Mouse (Mus musculus): ENCODE results near the gene Olfr1206.

Gene Olfr1206

GRCm38 (mm10) chr2:88862931-88863330 lies at the start of gene Olfr1206:
TSS of gene Olfr1206 (plus strand) at chr2:88863231.
- in situ Hi-C loops (cut with MseI, MboI) = no loop called here

DNA sequence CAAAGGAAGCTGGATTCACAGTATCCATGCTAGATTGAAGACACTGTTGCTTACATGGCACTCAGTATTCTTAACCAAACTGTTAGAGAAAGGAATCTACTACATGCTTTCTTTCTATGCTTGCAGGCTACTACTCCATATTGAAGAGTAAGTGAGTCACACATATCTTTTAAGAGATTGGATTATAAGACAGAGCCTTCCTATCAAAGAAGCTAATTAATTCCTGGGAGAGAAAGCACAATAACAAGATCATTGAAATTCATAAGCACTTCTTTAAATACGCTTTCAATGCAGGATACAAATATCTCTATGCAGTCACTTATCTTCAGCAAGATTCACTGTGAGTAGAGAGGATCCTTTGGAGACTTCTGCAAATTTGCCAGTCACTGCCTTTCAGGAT lies 48.8 kb upstream of the Olfr1206 start, which contains the start of gene Olfr1202:
Gene Olfr1202 (plus strand): TSS at position 301 of the 400 bp plus-strand sequence.
- in situ Hi-C loops (cut with MseI, MboI) = no loop called here

GRCm38 (mm10) chr2:88829437-88829836 lies 33.6 kb upstream of the Olfr1206 start, which contains the start of gene Olfr1205:
TSS of gene Olfr1205 (plus strand) at chr2:88829737.
- in situ Hi-C loops (cut with MseI, MboI) = no loop called here

DNA sequence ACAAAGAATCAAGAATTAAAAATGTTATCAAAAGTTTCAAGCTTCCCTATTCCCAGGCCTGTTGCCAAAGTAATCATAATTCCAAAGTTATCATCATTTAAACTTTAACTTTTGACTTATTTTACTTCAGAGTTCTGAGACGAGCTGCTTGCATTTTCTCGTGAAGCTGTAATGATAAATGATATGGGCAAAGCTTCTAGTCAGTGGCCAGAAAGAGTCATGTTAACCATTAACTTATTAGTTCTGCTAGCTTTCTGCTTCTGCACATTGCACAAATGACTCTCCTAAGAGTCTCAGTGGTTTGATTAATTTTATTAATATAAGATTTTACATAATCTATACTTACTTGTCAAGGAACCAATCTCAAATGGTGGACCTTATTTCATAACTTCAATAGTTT lies 24.6 kb upstream of the Olfr1206 start:
- in situ Hi-C loops (cut with MseI, MboI) = no loop called here

GRCm38 (mm10) chr2:88848992-88849391 lies 14.0 kb upstream of the Olfr1206 start, which contains the start of gene Olfr1204:
TSS of gene Olfr1204 (plus strand) at chr2:88849292.
- in situ Hi-C loops (cut with MseI, MboI) = no loop called here

GRCm38 (mm10) chr2:88902211-88902610 lies 39.2 kb downstream of the Olfr1206 start, which contains the start of gene Olfr1208:
TSS of gene Olfr1208 (minus strand) at chr2:88902311.
- in situ Hi-C loops (cut with MseI, MboI) = no loop called here

- in situ Hi-C loops (cut with MseI, MboI) = no loop called here
These were observed 52.0 kb downstream of the Olfr1206 start, which contains the start of gene Olfr1209 for GRCm38 (mm10) chr2:88915057-88915456. TSS of gene Olfr1209 (minus strand) at chr2:88915157.

All from mouse trophoblast stem cell (cell line).